Mouse (Mus musculus) embryonic facial prominence, embryonic 15.5 days (tissue): ENCODE measurements at regions not wholly inside any gene's neighbourhood (a gene's known extent, or its start where the extent isn't known, plus 50 kb on each side); places are given as distances from the start of the nearest gene placed in this dataset.
"Not testable (repeated sequence)": the region's sequence is repeated elsewhere in the genome, so short reads cannot be mapped to it uniquely, and the experiment has no call there.

Source experiments
- ATAC-seq: fragments of 200-750 bp; cut with Nextera tagmentation; 2 replicates; pipeline ENCODE4 v1.8.0; 2017; ENCODE audit warnings: low read depth, moderate TSS enrichment; ENCODE audit not compliant: insufficient number of reproducible peaks, low FRiP score, low TSS enrichment
- H3K27ac ChIP-seq: fragments of 300-500 bp; sonication (generic); replicated peaks from 2 replicates; pipeline ENCODE4 v1.5.1; 2015; ENCODE audit warnings: mild to moderate bottlenecking, inconsistent platforms
- H3K27me3 ChIP-seq: fragments of 300-500 bp; sonication (generic); 2 replicates; pipeline ENCODE4 v1.6.1; 2015; ENCODE audit warnings: inconsistent platforms
- H3K36me3 ChIP-seq: fragments of 300-500 bp; sonication (generic); 2 replicates; pipeline ENCODE4 v1.6.1; 2015; ENCODE audit warnings: mild to moderate bottlenecking, inconsistent platforms
- H3K4me1 ChIP-seq: fragments of 300-500 bp; sonication (generic); 2 replicates; pipeline ENCODE4 v1.6.1; 2015; ENCODE audit warnings: inconsistent platforms
- H3K4me2 ChIP-seq: fragments of 300-500 bp; sonication (generic); replicated peaks from 2 replicates; pipeline ENCODE4 v1.6.1; 2015; ENCODE audit warnings: mild to moderate bottlenecking, inconsistent platforms
- H3K4me3 ChIP-seq: fragments of 300-500 bp; sonication (generic); replicated peaks from 2 replicates; pipeline ENCODE4 v1.5.1; 2015; ENCODE audit warnings: mild to moderate bottlenecking, inconsistent platforms
- H3K9ac ChIP-seq: fragments of 300-500 bp; sonication (generic); 2 replicates; pipeline ENCODE4 v1.6.1; 2015; ENCODE audit warnings: inconsistent platforms
- H3K9me3 ChIP-seq: fragments of 300-500 bp; sonication (generic); replicated peaks from 2 replicates; pipeline ENCODE4 v1.6.1; 2016; ENCODE audit warnings: inconsistent platforms
- WGBS: fragments of 180-500 bp; shearing (Covaris S2); methylation state at CpG from one replicate; pipeline ENCODE4 v1.1.7; 2015; 5-methylcytosine and 5-hydroxymethylcytosine counted together

- H3K4me1 ChIP-seq = no peaks in the 10 kb centered on the region
- ATAC-seq = no peak
- no peak overlapping the region for H3K27ac ChIP-seq
- H3K9me3 ChIP-seq = no peaks in the 10 kb centered on the region
- WGBS = 66% methylated on average over 1 of the region's 1 CpGs
- no peak overlapping the region for H3K4me3 ChIP-seq
- H3K27me3 ChIP-seq = no peaks in the 10 kb centered on the region
- H3K4me2 ChIP-seq = no peak overlapping the region
- H3K36me3 ChIP-seq = no peaks in the 10 kb centered on the region
- H3K9ac ChIP-seq = no peak overlapping the region
Measured at GRCm38 (mm10) chr13:4858341-4858740, 249.4 kb upstream of the Akr1e1 start.

DNA sequence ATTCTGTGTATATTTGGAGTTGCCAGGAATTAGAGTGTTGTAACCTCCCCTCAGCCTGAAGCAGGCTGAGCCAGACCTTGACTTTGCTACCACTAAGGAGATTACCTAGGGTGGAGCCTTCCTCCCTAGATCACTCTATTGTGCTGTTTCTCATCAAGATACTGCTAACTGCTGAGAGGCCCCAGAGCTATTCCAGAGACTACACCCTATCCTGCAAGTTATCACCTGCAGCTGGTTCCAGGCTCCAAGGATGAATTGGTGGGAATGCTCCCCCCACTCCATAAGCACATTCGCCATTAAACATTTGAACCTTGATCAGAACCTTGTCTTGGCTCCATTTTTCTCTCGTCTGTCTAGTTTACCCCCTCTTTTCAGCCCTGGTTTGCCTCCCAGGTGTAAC is 230.5 kb upstream of the Akr1e1 start:
- not testable (repeated sequence) for ATAC-seq, H3K9me3 ChIP-seq, H3K27ac ChIP-seq, H3K36me3 ChIP-seq, H3K4me2 ChIP-seq, H3K9ac ChIP-seq, H3K4me1 ChIP-seq, H3K4me3 ChIP-seq, H3K27me3 ChIP-seq
- WGBS = 78% methylated on average over 2 of the region's 2 CpGs

DNA sequence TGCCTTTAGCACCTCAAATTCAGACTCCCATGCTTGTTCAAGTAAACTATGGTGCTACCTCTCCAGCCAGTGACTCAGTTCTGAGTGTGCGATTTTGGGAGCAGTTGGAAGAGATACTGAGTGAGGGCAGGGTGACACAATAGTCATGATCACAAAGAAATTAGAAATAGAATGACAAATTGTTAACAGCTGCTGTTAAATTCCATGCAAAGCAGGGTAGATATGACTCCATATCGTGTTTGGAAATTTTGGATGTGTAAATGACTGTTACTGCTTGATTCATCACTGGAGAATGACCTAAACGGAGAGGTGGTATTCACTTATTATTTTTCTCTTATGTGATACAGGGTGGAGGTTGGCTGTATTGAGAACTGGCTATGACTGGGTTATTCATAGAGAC is 217.8 kb upstream of the Akr1e1 start:
- H3K4me3 ChIP-seq = no peak overlapping the region
- H3K4me1 ChIP-seq = no peaks in the 10 kb centered on the region
- H3K27me3 ChIP-seq = no peaks in the 10 kb centered on the region
- ATAC-seq = no peak
- 91% methylated on average over 3 of the region's 3 CpGs for WGBS
- no peak overlapping the region for H3K9ac ChIP-seq
- H3K27ac ChIP-seq = no peak overlapping the region
- H3K4me2 ChIP-seq = no peak overlapping the region
- no peaks in the 10 kb centered on the region for H3K9me3 ChIP-seq
- no peaks in the 10 kb centered on the region for H3K36me3 ChIP-seq

DNA sequence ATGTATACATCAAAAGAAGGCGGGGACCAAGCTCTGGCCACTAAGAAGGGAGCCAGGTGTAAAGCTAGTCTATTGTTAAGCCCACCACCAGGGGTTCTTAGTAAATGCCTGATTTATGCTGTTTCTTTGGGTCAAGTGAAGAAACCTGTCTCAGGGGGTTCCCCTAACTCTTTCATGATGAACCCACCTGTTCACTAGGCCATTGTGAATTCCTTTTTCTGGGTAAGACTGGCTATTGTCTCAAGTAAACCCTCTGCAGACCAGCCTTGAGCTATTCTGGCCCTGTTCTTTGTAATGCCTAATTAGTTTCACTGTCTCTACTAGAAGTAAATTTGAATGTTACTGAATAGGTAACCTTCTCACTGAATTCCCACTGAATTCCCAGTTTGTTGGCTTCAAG is 216.8 kb upstream of the Akr1e1 start:
- H3K9ac ChIP-seq, H3K9me3 ChIP-seq, H3K27ac ChIP-seq, H3K4me2 ChIP-seq, H3K4me1 ChIP-seq, H3K4me3 ChIP-seq, ATAC-seq, H3K27me3 ChIP-seq, H3K36me3 ChIP-seq: not testable (repeated sequence)
- 85% methylated on average over 1 of the region's 1 CpGs for WGBS

GRCm38 (mm10) chr13:4806876-4807275 is 197.9 kb upstream of the Akr1e1 start:
- H3K4me3 ChIP-seq = no peak overlapping the region
- no peak for ATAC-seq
- WGBS = 93% methylated on average over 2 of the region's 2 CpGs

GRCm38 (mm10) chr13:4800666-4801065 is 191.7 kb upstream of the Akr1e1 start:
- WGBS = 86% methylated on average over 14 of the region's 14 CpGs
- ATAC-seq = no peak
- H3K9me3 ChIP-seq = peaks cover 6% of the 10 kb centered on the region; the same call in 1 of the 2 replicates
- no peak overlapping the region for H3K9ac ChIP-seq
- no peaks in the 10 kb centered on the region for H3K4me1 ChIP-seq
- no peak overlapping the region for H3K4me3 ChIP-seq
- no peak overlapping the region for H3K4me2 ChIP-seq
- H3K27me3 ChIP-seq = no peaks in the 10 kb centered on the region
- H3K36me3 ChIP-seq = no peaks in the 10 kb centered on the region
- H3K27ac ChIP-seq = no peak overlapping the region

More at GRCm38 (mm10) chr13:4806876-4807275, 197.9 kb upstream of the Akr1e1 start:
- no peak overlapping the region for H3K4me2 ChIP-seq
- H3K9ac ChIP-seq = no peak overlapping the region
- no peaks in the 10 kb centered on the region for H3K9me3 ChIP-seq
- H3K27ac ChIP-seq = no peak overlapping the region
- H3K27me3 ChIP-seq = no peaks in the 10 kb centered on the region
- no peaks in the 10 kb centered on the region for H3K36me3 ChIP-seq
- no peaks in the 10 kb centered on the region for H3K4me1 ChIP-seq

DNA sequence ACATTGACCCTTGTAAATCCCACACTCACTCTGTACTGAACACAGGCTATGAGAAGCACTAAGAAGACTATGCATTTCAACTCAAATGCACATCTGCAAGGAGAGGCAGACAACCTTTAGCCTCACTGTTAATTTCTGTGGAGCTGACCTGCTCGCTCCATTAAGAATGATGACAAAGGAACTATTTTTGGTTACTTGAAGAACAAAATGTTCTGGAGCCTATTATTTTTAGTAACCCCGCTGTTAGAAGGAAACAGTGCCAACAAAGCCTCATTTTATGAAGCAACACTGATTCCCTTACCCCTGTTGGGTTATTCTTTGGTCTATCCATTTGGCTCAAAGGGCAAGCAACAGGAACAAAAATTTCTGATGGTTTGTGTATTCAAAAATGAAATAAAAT is 182.2 kb upstream of the Akr1e1 start:
- no peaks in the 10 kb centered on the region for H3K9me3 ChIP-seq
- no peak overlapping the region for H3K4me2 ChIP-seq
- no peak for ATAC-seq
- H3K27ac ChIP-seq = no peak overlapping the region
- no peak overlapping the region for H3K9ac ChIP-seq
- no peak overlapping the region for H3K4me3 ChIP-seq
- H3K36me3 ChIP-seq = no peaks in the 10 kb centered on the region
- 73% methylated on average over 2 of the region's 2 CpGs for WGBS
- H3K27me3 ChIP-seq = no peaks in the 10 kb centered on the region
- no peaks in the 10 kb centered on the region for H3K4me1 ChIP-seq

DNA sequence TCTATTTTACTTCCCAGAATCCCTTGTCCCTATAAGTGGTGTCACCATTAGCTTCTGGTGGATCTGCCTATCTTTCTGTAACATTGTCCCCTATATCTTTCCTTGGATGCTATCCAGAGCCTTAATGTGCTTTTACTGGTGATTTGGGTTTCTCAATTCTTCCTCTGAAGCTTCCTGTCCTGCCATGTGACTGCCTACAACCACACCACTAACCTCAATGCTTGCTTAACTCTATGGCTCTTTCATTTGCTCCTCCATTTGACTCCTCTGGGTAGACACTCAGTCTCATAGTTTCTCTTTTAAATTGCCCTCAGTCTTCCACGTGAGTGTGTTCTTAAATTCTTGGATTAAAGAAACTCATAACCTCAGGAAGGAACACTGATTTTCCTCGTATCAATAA is 181.4 kb upstream of the Akr1e1 start:
- no peaks in the 10 kb centered on the region for H3K36me3 ChIP-seq
- H3K4me2 ChIP-seq = no peak overlapping the region
- WGBS = 79% methylated on average over 2 of the region's 2 CpGs
- no peaks in the 10 kb centered on the region for H3K4me1 ChIP-seq
- H3K27me3 ChIP-seq = no peaks in the 10 kb centered on the region
- H3K9ac ChIP-seq = no peak overlapping the region
- no peak overlapping the region for H3K4me3 ChIP-seq
- H3K27ac ChIP-seq = no peak overlapping the region
- ATAC-seq = no peak
- no peaks in the 10 kb centered on the region for H3K9me3 ChIP-seq

DNA sequence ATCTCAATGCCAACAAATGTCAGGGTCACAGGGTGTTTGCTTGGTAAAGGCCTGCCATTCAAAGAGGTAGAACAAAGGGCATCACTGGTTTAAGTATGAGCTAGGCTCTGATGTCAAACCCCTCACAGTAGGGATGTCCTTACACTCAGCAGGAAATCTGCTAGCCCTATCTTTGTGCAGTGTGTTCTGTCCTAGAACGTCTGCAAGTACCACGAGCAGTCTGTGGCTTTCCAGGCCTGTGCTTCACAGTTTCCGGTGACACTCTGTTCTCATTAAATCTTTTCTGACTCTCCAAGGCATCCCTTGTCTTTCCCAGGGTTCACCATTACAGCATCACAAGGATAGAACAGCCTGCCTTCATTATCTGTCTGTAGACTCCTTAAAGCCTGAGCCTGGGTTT is 174.3 kb upstream of the Akr1e1 start:
- no peaks in the 10 kb centered on the region for H3K27me3 ChIP-seq
- H3K4me3 ChIP-seq = no peak overlapping the region
- WGBS = 56% methylated on average over 3 of the region's 3 CpGs
- H3K4me2 ChIP-seq = no peak overlapping the region
- no peaks in the 10 kb centered on the region for H3K9me3 ChIP-seq
- no peak for ATAC-seq
- no peaks in the 10 kb centered on the region for H3K4me1 ChIP-seq
- no peaks in the 10 kb centered on the region for H3K36me3 ChIP-seq
- no peak overlapping the region for H3K9ac ChIP-seq
- H3K27ac ChIP-seq = no peak overlapping the region

- not testable (repeated sequence) for H3K9me3 ChIP-seq, H3K36me3 ChIP-seq, ATAC-seq, H3K4me2 ChIP-seq, H3K4me1 ChIP-seq, H3K4me3 ChIP-seq, H3K27ac ChIP-seq, H3K27me3 ChIP-seq, H3K9ac ChIP-seq
- 76% methylated on average over 3 of the region's 3 CpGs for WGBS
Measured at GRCm38 (mm10) chr13:4778264-4778823, 169.4 kb upstream of the Akr1e1 start.

- H3K27ac ChIP-seq = no peak overlapping the region
- peaks cover 5% of the 10 kb centered on the region; the same call in 1 of the 2 replicates for H3K4me1 ChIP-seq
- H3K27me3 ChIP-seq = no peaks in the 10 kb centered on the region
- H3K9me3 ChIP-seq = no peaks in the 10 kb centered on the region
- H3K4me3 ChIP-seq = no peak overlapping the region
- ATAC-seq = no peak
- H3K4me2 ChIP-seq = no peak overlapping the region
- H3K36me3 ChIP-seq = no peaks in the 10 kb centered on the region
- no peak overlapping the region for H3K9ac ChIP-seq
- WGBS = 27% methylated on average over 4 of the region's 4 CpGs
Measured at GRCm38 (mm10) chr13:4776855-4777254, 167.9 kb upstream of the Akr1e1 start.

DNA sequence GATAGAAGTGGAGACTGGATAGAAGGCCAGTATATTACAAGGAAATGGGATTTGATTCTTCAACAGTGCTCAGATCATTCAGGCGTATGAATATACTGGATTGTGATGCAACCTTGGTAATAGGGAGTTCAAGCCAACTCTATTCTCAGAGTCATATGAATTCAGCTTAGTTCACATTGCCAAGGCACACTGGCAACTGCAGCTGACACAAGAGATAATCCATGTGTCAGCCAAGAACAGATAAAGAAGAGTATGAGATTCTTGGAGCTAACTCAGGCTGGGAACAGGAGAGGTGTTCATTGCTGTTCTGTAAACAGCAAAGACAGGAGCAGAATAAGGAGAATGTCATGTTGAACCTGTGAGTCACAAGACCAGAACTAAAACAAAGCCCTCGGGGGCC is 163.3 kb upstream of the Akr1e1 start:
- Histone ChIP-seq H3K9ac (no peak overlapping the region), H3K27me3 (no peaks in the 10 kb centered on the region), H3K27ac (no peak overlapping the region; the same call in 1 of the 2 replicates), H3K4me3 (no peak overlapping the region), H3K9me3 (no peaks in the 10 kb centered on the region), H3K4me1 (peaks cover 14% of the 10 kb centered on the region; the same call in 1 of the 2 replicates), H3K4me2 (no peak overlapping the region), H3K36me3 (no peaks in the 10 kb centered on the region)
- ATAC-seq = no peak
- WGBS = 79% methylated on average over 2 of the region's 2 CpGs
